Mouse (Mus musculus): ENCODE measurements around the gene Top1. TPM values are rescaled to one million over a fixed set of nuclear protein-coding genes. Genes with fewer than 3 reads are reported as not detected.
"Not testable (repeated sequence)": the region's sequence is repeated elsewhere in the genome, so short reads cannot be mapped to it uniquely, and the experiment has no call there.

The Top1 gene
- polyA plus RNA-seq, 1 experiment from 2014 or later: 83.0 TPM

DNA sequence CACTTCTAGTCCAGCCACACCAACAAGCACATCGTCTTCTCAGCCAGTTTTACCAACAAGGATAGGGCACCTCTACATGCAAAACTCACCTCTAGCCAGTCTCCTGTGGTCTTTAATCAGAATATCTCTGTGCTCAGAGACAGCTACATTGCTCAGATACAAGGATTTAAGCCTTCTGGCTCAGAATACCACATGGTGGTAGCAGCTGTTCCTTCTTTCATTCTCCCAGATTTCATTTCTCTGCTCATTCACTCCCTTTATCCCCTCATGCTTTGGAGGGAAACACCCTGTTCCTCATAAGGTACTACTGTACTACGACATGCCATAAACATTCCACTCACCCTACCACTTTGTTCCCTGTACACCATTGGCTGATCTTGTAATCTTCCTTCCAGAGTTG, 7.5 kb downstream of the Top1 start:
- WGBS: 80% methylated on average over 2 of the region's 2 CpGs
- H3K9me3 ChIP-seq (ENCODE audit: low read depth, low read length): no peaks in the 10 kb centered on the region
- DNase-seq: no peak
- H3K36me3 ChIP-seq (ENCODE audit: insufficient read depth): peaks cover 39% of the 10 kb centered on the region
- H3K27me3 ChIP-seq (ENCODE audit: insufficient read depth, low read length): no peaks in the 10 kb centered on the region
- no peak overlapping the region for H3K4me3 ChIP-seq (ENCODE audit: low read depth, low read length)
- no peak for ATAC-seq (ENCODE audit: insufficient read depth)
- H3K4me1 ChIP-seq (ENCODE audit: insufficient read depth): peaks cover 8% of the 10 kb centered on the region; the same call in 1 of the 2 replicates
- H3K4me2 ChIP-seq: no peak overlapping the region
- H3K27ac ChIP-seq (ENCODE audit: low read depth): no peak overlapping the region
- no peak for TF ChIP-seq CTCF (IDR thresholded peaks at IDR 0.05; ENCODE audit: low read depth)
- H3K9ac ChIP-seq: no peak overlapping the region

GRCm38 (mm10) chr2:160655561-160655960, 9.9 kb downstream of the Top1 start:
- H3K27me3 ChIP-seq (ENCODE audit: insufficient read depth, low read length): no peaks in the 10 kb centered on the region
- no peak overlapping the region for H3K4me3 ChIP-seq (ENCODE audit: low read depth, low read length)
- no peak for TF ChIP-seq CTCF (IDR thresholded peaks at IDR 0.05; ENCODE audit: low read depth)
- no peak overlapping the region for H3K27ac ChIP-seq (ENCODE audit: low read depth)
- DNase-seq: no peak
- no peak overlapping the region for H3K9ac ChIP-seq
- H3K4me2 ChIP-seq: no peak overlapping the region
- no peak for ATAC-seq (ENCODE audit: insufficient read depth)
- no peaks in the 10 kb centered on the region for H3K9me3 ChIP-seq (ENCODE audit: low read depth, low read length)
- H3K4me1 ChIP-seq (ENCODE audit: insufficient read depth): no peaks in the 10 kb centered on the region
- 100% methylated on average over 1 of the region's 1 CpGs for WGBS
- peaks cover 43% of the 10 kb centered on the region for H3K36me3 ChIP-seq (ENCODE audit: insufficient read depth)

DNA sequence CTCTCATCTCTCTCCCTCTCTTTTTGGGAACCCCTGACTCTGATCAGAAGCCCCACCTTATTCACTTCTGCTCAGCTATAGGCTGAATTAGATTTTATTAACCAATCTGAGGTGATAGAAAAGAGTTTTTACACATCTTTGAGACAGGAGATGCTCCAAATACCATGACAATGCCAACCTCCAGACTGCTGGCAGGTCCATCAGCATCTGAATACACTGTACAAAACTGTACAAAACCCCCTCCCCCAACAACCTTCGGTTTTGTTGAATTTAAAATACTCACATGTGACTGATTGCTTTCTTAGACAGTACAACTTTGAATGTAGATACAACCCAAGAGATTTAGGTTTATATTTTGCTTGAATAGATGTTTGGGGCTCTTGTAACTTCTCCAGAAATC, 10.5 kb downstream of the Top1 start:
- no peak for DNase-seq
- WGBS: 67% methylated on average over 1 of the region's 1 CpGs
- no peak overlapping the region for H3K9ac ChIP-seq
- H3K9me3 ChIP-seq (ENCODE audit: low read depth, low read length): no peaks in the 10 kb centered on the region
- no peak overlapping the region for H3K4me3 ChIP-seq (ENCODE audit: low read depth, low read length)
- no peak for TF ChIP-seq CTCF (IDR thresholded peaks at IDR 0.05; ENCODE audit: low read depth)
- H3K36me3 ChIP-seq (ENCODE audit: insufficient read depth): peaks cover 43% of the 10 kb centered on the region
- H3K4me1 ChIP-seq (ENCODE audit: insufficient read depth): no peaks in the 10 kb centered on the region
- ATAC-seq (ENCODE audit: insufficient read depth): no peak
- H3K27me3 ChIP-seq (ENCODE audit: insufficient read depth, low read length): no peaks in the 10 kb centered on the region
- no peak overlapping the region for H3K4me2 ChIP-seq
- H3K27ac ChIP-seq (ENCODE audit: low read depth): no peak overlapping the region

DNA sequence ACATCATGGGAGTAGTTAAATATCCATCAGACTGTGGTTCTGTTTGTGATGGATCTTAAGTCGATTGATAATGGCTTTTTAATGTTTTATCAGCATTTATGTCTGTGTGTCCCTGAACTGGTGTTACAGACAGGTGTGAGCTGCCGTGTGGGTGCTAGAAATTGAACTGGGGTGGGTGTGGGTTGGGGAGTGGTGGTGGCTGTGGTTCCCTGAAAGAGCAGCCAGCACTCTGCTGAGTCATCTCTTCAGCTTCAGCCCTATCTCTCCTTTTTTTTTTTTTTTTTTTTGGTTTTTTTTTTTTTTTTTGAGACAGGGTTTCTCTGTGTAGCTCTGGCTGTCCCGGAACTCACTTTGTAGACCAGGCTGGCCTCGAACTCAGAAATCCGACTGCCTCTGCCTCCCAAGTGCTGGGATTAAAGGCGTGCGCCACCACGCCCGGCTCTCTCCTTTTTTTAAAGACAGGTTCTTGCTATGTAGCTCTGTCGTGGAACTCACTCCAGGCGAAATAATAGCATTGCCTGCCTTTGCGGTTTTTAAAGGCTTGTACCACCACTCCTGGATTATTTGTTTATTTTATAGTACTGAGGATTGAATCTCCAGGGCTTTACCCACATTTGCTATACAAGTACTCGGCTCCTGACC, 12.2 kb downstream of the Top1 start:
- DNase-seq (no peak), ATAC-seq (ENCODE audit: insufficient read depth) (no peak)
- TF ChIP-seq CTCF (IDR thresholded peaks at IDR 0.05; ENCODE audit: low read depth): no peak
- Histone ChIP-seq H3K4me3 (ENCODE audit: low read depth, low read length) (no peak overlapping the region), H3K27me3 (ENCODE audit: insufficient read depth, low read length) (no peaks in the 10 kb centered on the region), H3K36me3 (ENCODE audit: insufficient read depth) (peaks cover 32% of the 10 kb centered on the region), H3K27ac (ENCODE audit: low read depth) (no peak overlapping the region), H3K4me1 (ENCODE audit: insufficient read depth) (no peaks in the 10 kb centered on the region), H3K9me3 (ENCODE audit: low read depth, low read length) (no peaks in the 10 kb centered on the region), H3K4me2 (no peak overlapping the region), H3K9ac (no peak overlapping the region)
- WGBS: 92% methylated on average over 10 of the region's 13 CpGs

DNA sequence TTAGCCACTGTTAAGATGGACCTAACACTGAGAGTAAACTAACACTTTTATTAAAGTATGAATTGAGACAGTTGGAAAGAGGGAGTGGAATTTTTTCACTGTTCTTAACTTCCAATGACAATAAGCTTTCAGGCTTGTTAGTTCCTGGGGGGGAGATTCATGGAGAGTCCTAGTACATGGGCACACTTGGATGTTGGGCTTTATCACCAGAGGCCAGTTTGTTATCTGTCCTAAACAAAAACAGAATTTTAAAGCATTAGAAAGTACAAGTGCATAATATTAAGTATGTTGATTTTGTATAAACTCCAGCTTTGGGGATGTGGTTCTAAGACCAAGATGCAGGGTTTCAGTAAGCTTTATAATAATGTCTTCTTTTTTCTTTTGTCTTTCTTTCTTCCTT, 13.1 kb downstream of the Top1 start:
- no peak overlapping the region for H3K4me3 ChIP-seq (ENCODE audit: low read depth, low read length)
- no peak overlapping the region for H3K4me2 ChIP-seq
- H3K9ac ChIP-seq: no peak overlapping the region
- no peak for TF ChIP-seq CTCF (IDR thresholded peaks at IDR 0.05; ENCODE audit: low read depth)
- no peak overlapping the region for H3K27ac ChIP-seq (ENCODE audit: low read depth)
- ATAC-seq (ENCODE audit: insufficient read depth): no peak
- H3K36me3 ChIP-seq (ENCODE audit: insufficient read depth): peaks cover 25% of the 10 kb centered on the region
- no peak for DNase-seq
- H3K9me3 ChIP-seq (ENCODE audit: low read depth, low read length): no peaks in the 10 kb centered on the region
- H3K4me1 ChIP-seq (ENCODE audit: insufficient read depth): no peaks in the 10 kb centered on the region
- no peaks in the 10 kb centered on the region for H3K27me3 ChIP-seq (ENCODE audit: insufficient read depth, low read length)

- no peak overlapping the region for H3K4me3 ChIP-seq (ENCODE audit: low read depth, low read length)
- no peaks in the 10 kb centered on the region for H3K27me3 ChIP-seq (ENCODE audit: insufficient read depth, low read length)
- 0 out of 2 replicates have a peak, but pooled peaks cover 5% of the 10 kb centered on the region for H3K36me3 ChIP-seq (ENCODE audit: insufficient read depth)
- H3K27ac ChIP-seq (ENCODE audit: low read depth): no peak overlapping the region
- no peaks in the 10 kb centered on the region for H3K4me1 ChIP-seq (ENCODE audit: insufficient read depth)
- TF ChIP-seq CTCF (IDR thresholded peaks at IDR 0.05; ENCODE audit: low read depth): no peak
- DNase-seq (no peak), ATAC-seq (ENCODE audit: insufficient read depth) (no peak)
- H3K4me2 ChIP-seq: no peak overlapping the region
- no peaks in the 10 kb centered on the region for H3K9me3 ChIP-seq (ENCODE audit: low read depth, low read length)
- no peak overlapping the region for H3K9ac ChIP-seq
Measured at GRCm38 (mm10) chr2:160664421-160664820, 18.7 kb downstream of the Top1 start.

DNA sequence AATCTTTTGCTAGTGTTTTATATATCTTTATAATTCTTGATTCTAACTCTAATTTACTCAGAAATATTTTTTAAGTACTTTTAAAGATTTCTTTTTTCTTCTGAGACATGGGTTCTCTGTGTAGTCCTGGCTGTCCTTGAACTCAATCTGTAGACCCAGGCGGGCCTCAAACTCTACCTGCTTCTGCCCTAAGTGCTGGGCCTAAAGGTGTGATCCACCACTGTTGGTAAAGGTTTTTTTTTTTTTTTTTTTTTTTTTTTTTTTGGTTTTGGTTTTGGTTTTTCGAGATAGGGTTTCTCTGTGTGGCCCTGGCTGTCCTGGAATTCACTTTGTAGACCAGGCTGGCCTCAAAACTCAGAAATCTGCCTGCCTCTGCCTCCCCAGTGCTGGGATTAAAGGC, 19.3 kb downstream of the Top1 start:
- not testable (repeated sequence) for H3K4me1 ChIP-seq (ENCODE audit: insufficient read depth); H3K4me3 ChIP-seq (ENCODE audit: low read depth, low read length); DNase-seq; H3K27ac ChIP-seq (ENCODE audit: low read depth); H3K36me3 ChIP-seq (ENCODE audit: insufficient read depth); H3K4me2 ChIP-seq; ATAC-seq (ENCODE audit: insufficient read depth); H3K9me3 ChIP-seq (ENCODE audit: low read depth, low read length); H3K9ac ChIP-seq; H3K27me3 ChIP-seq (ENCODE audit: insufficient read depth, low read length)
- WGBS: 86% methylated on average over 2 of the region's 2 CpGs

DNA sequence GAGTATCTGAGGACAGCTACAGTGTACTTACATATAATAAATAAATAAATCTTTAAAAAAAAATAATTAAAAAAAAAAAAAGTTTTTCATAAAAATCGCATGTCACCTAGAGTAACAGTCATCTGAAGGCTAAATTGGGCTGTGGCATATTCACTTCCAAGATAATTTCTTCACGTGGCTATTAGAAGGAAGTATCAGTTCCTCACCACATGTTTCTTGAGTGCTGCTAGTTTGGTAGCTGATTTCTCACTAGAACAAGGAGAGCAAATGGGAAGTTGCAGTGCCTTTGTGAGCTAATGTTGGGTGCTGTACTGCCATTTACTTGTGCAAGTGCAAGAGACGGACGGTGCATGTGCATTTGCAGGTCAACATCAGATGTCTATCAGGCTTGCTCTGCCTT, 21.6 kb downstream of the Top1 start:
- 87% methylated on average over 4 of the region's 4 CpGs for WGBS
- Histone ChIP-seq H3K9ac (no peak overlapping the region), H3K27ac (ENCODE audit: low read depth) (no peak overlapping the region), H3K4me2 (no peak overlapping the region), H3K9me3 (ENCODE audit: low read depth, low read length) (no peaks in the 10 kb centered on the region), H3K4me1 (ENCODE audit: insufficient read depth) (no peaks in the 10 kb centered on the region), H3K4me3 (ENCODE audit: low read depth, low read length) (no peak overlapping the region), H3K36me3 (ENCODE audit: insufficient read depth) (peaks cover 21% of the 10 kb centered on the region), H3K27me3 (ENCODE audit: insufficient read depth, low read length) (no peaks in the 10 kb centered on the region)
- DNase-seq (no peak), ATAC-seq (ENCODE audit: insufficient read depth) (no peak)
- TF ChIP-seq CTCF (IDR thresholded peaks at IDR 0.05; ENCODE audit: low read depth): no peak
